Mouse (Mus musculus) duodenum, adult 2 months (tissue): ENCODE data around the gene Olfr1189. TPM values are rescaled to one million over a fixed set of nuclear protein-coding genes. Genes with fewer than 3 reads are reported as not detected.

Experiments
- polyA plus RNA-seq: library from polyadenylated mRNA; depleted of rRNA; stranded (reverse); fragments of >200 nt; gene quantifications from 2 replicates; pipeline ENCODE4 v1.2.3, GENCODE M21; 2012; ENCODE audit warnings: low replicate concordance; rRNA removed

The Olfr1189 gene
- not detected in 2 replicates for polyA plus RNA-seq

GRCm38 (mm10) chr2:88586154-88586553 is at the start of gene Olfr1189:
TSS of gene Olfr1189 (plus strand) at chr2:88586454.

GRCm38 (mm10) chr2:88556635-88557034 is 29.6 kb upstream of the Olfr1189 start, which contains the start of gene Olfr1188:
TSS of gene Olfr1188 (plus strand) at chr2:88556935.

GRCm38 (mm10) chr2:88640242-88640641 is 54.0 kb downstream of the Olfr1189 start, which contains the start of gene Olfr1191-ps1:
TSS of gene Olfr1191-ps1 (plus strand) at chr2:88640542.

Other genes with a start within 250 kb of the Olfr1189 start
- not detected in 2 replicates for gene Olfr1176, start 249.7 kb upstream of the Olfr1189 start, polyA plus RNA-seq
- not detected in 2 replicates for gene Olfr1177-ps, start 240.0 kb upstream of the Olfr1189 start, polyA plus RNA-seq
- gene Olfr1178, start 199.4 kb upstream of the Olfr1189 start, polyA plus RNA-seq = not detected in 2 replicates
- gene Olfr1179, start 180.0 kb upstream of the Olfr1189 start, polyA plus RNA-seq = not detected in 2 replicates
- not detected in 2 replicates for gene Olfr1180, start 167.3 kb upstream of the Olfr1189 start, polyA plus RNA-seq
- not detected in 2 replicates for gene Olfr1181, start 160.3 kb upstream of the Olfr1189 start, polyA plus RNA-seq
- not detected in 2 replicates for gene Gm13757, start 137.3 kb upstream of the Olfr1189 start, polyA plus RNA-seq
- gene Olfr1183, start 131.6 kb upstream of the Olfr1189 start, polyA plus RNA-seq = not detected in 2 replicates
- not detected in 2 replicates for gene Olfr1184, start 102.9 kb upstream of the Olfr1189 start, polyA plus RNA-seq
- not detected in 2 replicates for gene Olfr1185-ps1, start 93.1 kb upstream of the Olfr1189 start, polyA plus RNA-seq
- gene Olfr1186, start 67.9 kb upstream of the Olfr1189 start, polyA plus RNA-seq = not detected in 2 replicates
- not detected in 2 replicates for gene Olfr1188, start 29.5 kb upstream of the Olfr1189 start, polyA plus RNA-seq
- not detected in 2 replicates for gene Olfr1191-ps1, start 54.1 kb downstream of the Olfr1189 start, polyA plus RNA-seq
- not detected in 2 replicates for gene Olfr1192-ps1, start 62.1 kb downstream of the Olfr1189 start, polyA plus RNA-seq
- gene Olfr1193, start 89.2 kb downstream of the Olfr1189 start, polyA plus RNA-seq = not detected in 2 replicates
- gene Olfr1195, start 102.7 kb downstream of the Olfr1189 start, polyA plus RNA-seq = not detected in 2 replicates
- not detected in 2 replicates for gene Olfr1196, start 118.1 kb downstream of the Olfr1189 start, polyA plus RNA-seq
- not detected in 2 replicates for gene Olfr1197, start 145.9 kb downstream of the Olfr1189 start, polyA plus RNA-seq
- gene Olfr1198, start 164.9 kb downstream of the Olfr1189 start, polyA plus RNA-seq = not detected in 2 replicates
- not detected in 2 replicates for gene Olfr1199, start 174.0 kb downstream of the Olfr1189 start, polyA plus RNA-seq
- not detected in 2 replicates for gene Olfr1200, start 184.0 kb downstream of the Olfr1189 start, polyA plus RNA-seq
- not detected in 2 replicates for gene Olfr1201, start 206.6 kb downstream of the Olfr1189 start, polyA plus RNA-seq
- not detected in 2 replicates for gene Olfr1202, start 228.0 kb downstream of the Olfr1189 start, polyA plus RNA-seq
- not detected in 2 replicates for gene Olfr1205, start 243.3 kb downstream of the Olfr1189 start, polyA plus RNA-seq